Mouse (Mus musculus) midbrain, embryonic 16.5 days (tissue): ENCODE results near the gene Iffo1. TPM values are rescaled to one million over a fixed set of nuclear protein-coding genes. Genes with fewer than 3 reads are reported as not detected.
A peak's percentile ranks its signal among the peaks of the same experiment; 100 is the strongest.

Experiments used
- ATAC-seq: fragments of 200-750 bp; cut with Nextera tagmentation; 2 replicates; pipeline ENCODE4 v1.8.0; 2017; ENCODE audit warnings: moderate TSS enrichment
- H3K27ac ChIP-seq: fragments of 300-500 bp; sonication (generic); 2 replicates; pipeline ENCODE4 v1.5.1; 2014; ENCODE audit warnings: mild to moderate bottlenecking, low read length, mixed read lengths
- H3K27me3 ChIP-seq: fragments of 300-500 bp; sonication (generic); 2 replicates; pipeline ENCODE4 v1.6.1; 2014; ENCODE audit warnings: low read depth, low read length, mixed read lengths; ENCODE audit not compliant: control insufficient read depth, insufficient read depth
- H3K36me3 ChIP-seq: fragments of 300-500 bp; sonication (generic); 2 replicates; pipeline ENCODE4 v1.6.1; 2014; ENCODE audit warnings: mild to moderate bottlenecking, low read length, moderate library complexity, mixed read lengths; ENCODE audit not compliant: control insufficient read depth, insufficient read depth
- H3K4me1 ChIP-seq: fragments of 300-500 bp; sonication (generic); 2 replicates; pipeline ENCODE4 v1.6.1; 2014; ENCODE audit warnings: mild to moderate bottlenecking, low read length, mixed read lengths; ENCODE audit not compliant: control insufficient read depth, insufficient read depth
- H3K4me2 ChIP-seq: fragments of 300-500 bp; sonication (generic); 2 replicates; pipeline ENCODE4 v1.6.1; 2014; ENCODE audit warnings: mild to moderate bottlenecking, low read length, mixed read lengths
- H3K4me3 ChIP-seq: fragments of 300-500 bp; sonication (generic); 2 replicates; pipeline ENCODE4 v1.5.1; 2014; ENCODE audit warnings: low read depth, mild to moderate bottlenecking, low read length, moderate library complexity, mixed read lengths
- H3K9ac ChIP-seq: fragments of 300-500 bp; sonication (generic); 2 replicates; pipeline ENCODE4 v1.6.1; 2014; ENCODE audit warnings: low read depth, low read length, mixed read lengths
- H3K9me3 ChIP-seq: fragments of 300-500 bp; sonication (generic); replicated peaks from 2 replicates; pipeline ENCODE4 v1.6.1; 2014; ENCODE audit warnings: mild to moderate bottlenecking, low read length, mixed read lengths; ENCODE audit not compliant: control insufficient read depth, poor library complexity, severe bottlenecking
- WGBS: fragments of 180-500 bp; shearing (Covaris S2); extraction: QIAGEN DNeasy Blood & Tissue Kit; methylation state at CpG from one replicate; pipeline ENCODE4 v1.1.7; 2014; 5-methylcytosine and 5-hydroxymethylcytosine counted together
- polyA plus RNA-seq: library from polyadenylated mRNA; unstranded; fragments of >200 nt; fragmentation: Nextera tagmentation; extraction: Ambion mirVana; gene quantifications from 2 replicates; pipeline ENCODE4 v1.2.1, GENCODE M21; 2015

Gene Iffo1
- polyA plus RNA-seq, 1 experiment from 2014 or later: 21.1 TPM

- Histone ChIP-seq H3K4me1 (peaks cover 16% of the 10 kb centered on the region), H3K27ac (peak within 1 kb of the TSS; percentile 85), H3K4me2 (peak within 1 kb of the TSS; percentile 90), H3K9ac (peak within 1 kb of the TSS; percentile 77), H3K9me3 (no peaks in the 10 kb centered on the region), H3K36me3 (peaks cover 38% of the 10 kb centered on the region), H3K27me3 (no peaks in the 10 kb centered on the region), H3K4me3 (peak within 1 kb of the TSS; percentile 83)
- peak; percentile 94 for ATAC-seq
- under 1% methylated on average over 66 of the region's 66 CpGs for WGBS
Measured at GRCm38 (mm10) chr6:125131302-125132156, 13.5 kb upstream of the Iffo1 start, which contains the start of gene Nop2. Gene Nop2, plus strand, starts transcription at chr6:125131909.

GRCm38 (mm10) chr6:125132470-125132869 lies 12.6 kb upstream of the Iffo1 start:
- Histone ChIP-seq H3K4me3 (peak overlapping the region; percentile 83), H3K4me2 (peak overlapping the region; percentile 90), H3K4me1 (peaks cover 16% of the 10 kb centered on the region), H3K27me3 (no peaks in the 10 kb centered on the region), H3K9me3 (no peaks in the 10 kb centered on the region), H3K27ac (no peak overlapping the region), H3K36me3 (peaks cover 43% of the 10 kb centered on the region), H3K9ac (peak overlapping the region; percentile 77)
- WGBS: 9% methylated on average over 11 of the region's 11 CpGs
- ATAC-seq: no peak

GRCm38 (mm10) chr6:125137002-125137671 lies 7.9 kb upstream of the Iffo1 start:
- H3K4me1 ChIP-seq: peaks cover 13% of the 10 kb centered on the region
- H3K27me3 ChIP-seq: no peaks in the 10 kb centered on the region
- peaks cover 55% of the 10 kb centered on the region for H3K36me3 ChIP-seq
- H3K4me3 ChIP-seq: no peak overlapping the region
- no peaks in the 10 kb centered on the region for H3K9me3 ChIP-seq
- ATAC-seq: no peak
- H3K27ac ChIP-seq: no peak overlapping the region
- H3K4me2 ChIP-seq: no peak overlapping the region
- no peak overlapping the region for H3K9ac ChIP-seq
- 87% methylated on average over 19 of the region's 19 CpGs for WGBS

GRCm38 (mm10) chr6:125139747-125140146 lies 5.3 kb upstream of the Iffo1 start:
- H3K4me3 ChIP-seq: no peak overlapping the region
- H3K9ac ChIP-seq: no peak overlapping the region
- no peak overlapping the region for H3K4me2 ChIP-seq
- peaks cover 5% of the 10 kb centered on the region for H3K4me1 ChIP-seq
- H3K27me3 ChIP-seq: no peaks in the 10 kb centered on the region
- no peaks in the 10 kb centered on the region for H3K9me3 ChIP-seq
- 94% methylated on average over 7 of the region's 7 CpGs for WGBS
- peaks cover 48% of the 10 kb centered on the region for H3K36me3 ChIP-seq
- ATAC-seq: no peak
- no peak overlapping the region for H3K27ac ChIP-seq

GRCm38 (mm10) chr6:125142436-125142835 lies 2.6 kb upstream of the Iffo1 start:
- no peak for ATAC-seq
- Histone ChIP-seq H3K4me2 (no peak overlapping the region), H3K4me1 (peaks cover 24% of the 10 kb centered on the region), H3K27me3 (no peaks in the 10 kb centered on the region), H3K4me3 (no peak overlapping the region), H3K36me3 (peaks cover 30% of the 10 kb centered on the region), H3K9ac (no peak overlapping the region), H3K27ac (no peak overlapping the region), H3K9me3 (no peaks in the 10 kb centered on the region)
- WGBS: 95% methylated on average over 8 of the region's 8 CpGs

- ATAC-seq: no peak
- no peak overlapping the region for H3K4me3 ChIP-seq
- no peak overlapping the region for H3K27ac ChIP-seq
- H3K9me3 ChIP-seq: no peaks in the 10 kb centered on the region
- WGBS: 86% methylated on average over 3 of the region's 3 CpGs
- H3K4me1 ChIP-seq: peaks cover 31% of the 10 kb centered on the region
- no peak overlapping the region for H3K4me2 ChIP-seq
- peaks cover 26% of the 10 kb centered on the region for H3K36me3 ChIP-seq
- H3K27me3 ChIP-seq: no peaks in the 10 kb centered on the region
- no peak overlapping the region for H3K9ac ChIP-seq
Measured at GRCm38 (mm10) chr6:125143128-125143527, 1.9 kb upstream of the Iffo1 start.

- ATAC-seq: no peak
- Histone ChIP-seq H3K4me2 (no peak overlapping the region), H3K27ac (no peak overlapping the region), H3K4me3 (no peak overlapping the region), H3K9me3 (no peaks in the 10 kb centered on the region), H3K9ac (no peak overlapping the region), H3K27me3 (no peaks in the 10 kb centered on the region), H3K36me3 (peaks cover 24% of the 10 kb centered on the region), H3K4me1 (peaks cover 38% of the 10 kb centered on the region)
- WGBS: 85% methylated on average over 9 of the region's 9 CpGs
Measured at GRCm38 (mm10) chr6:125143904-125144303, 1.1 kb upstream of the Iffo1 start.

GRCm38 (mm10) chr6:125145479-125145951 lies 474 bp downstream of the Iffo1 start:
- no peaks in the 10 kb centered on the region for H3K27me3 ChIP-seq
- peaks cover 38% of the 10 kb centered on the region for H3K4me1 ChIP-seq
- H3K4me2 ChIP-seq: peak overlapping the region; percentile 98
- H3K4me3 ChIP-seq: peak overlapping the region; percentile 62
- WGBS: 0% methylated on average over 35 of the region's 35 CpGs
- ATAC-seq: peak; percentile 78
- no peaks in the 10 kb centered on the region for H3K9me3 ChIP-seq
- peak overlapping the region; percentile 92 for H3K9ac ChIP-seq
- H3K36me3 ChIP-seq: peaks cover 15% of the 10 kb centered on the region; the same call in 1 of the 2 replicates
- peak overlapping the region; percentile 90 for H3K27ac ChIP-seq

GRCm38 (mm10) chr6:125146148-125146547 lies 1.1 kb downstream of the Iffo1 start:
- Histone ChIP-seq H3K4me1 (peaks cover 38% of the 10 kb centered on the region), H3K9me3 (no peaks in the 10 kb centered on the region), H3K4me2 (peak overlapping the region; percentile 98), H3K9ac (peak overlapping the region; percentile 92), H3K36me3 (peaks cover 13% of the 10 kb centered on the region; the same call in 1 of the 2 replicates), H3K27ac (no peak overlapping the region; the same call in 1 of the 2 replicates), H3K4me3 (peak overlapping the region; percentile 62), H3K27me3 (no peaks in the 10 kb centered on the region)
- WGBS: 45% methylated on average over 7 of the region's 7 CpGs
- ATAC-seq: no peak
